Mouse (Mus musculus): ENCODE measurements around the gene Iqgap3. TPM values are rescaled to one million over a fixed set of nuclear protein-coding genes. Genes with fewer than 3 reads are reported as not detected.

Gene Iqgap3
- polyA plus RNA-seq, 1 experiment from 2014 or later, result 20.9 TPM

DNA sequence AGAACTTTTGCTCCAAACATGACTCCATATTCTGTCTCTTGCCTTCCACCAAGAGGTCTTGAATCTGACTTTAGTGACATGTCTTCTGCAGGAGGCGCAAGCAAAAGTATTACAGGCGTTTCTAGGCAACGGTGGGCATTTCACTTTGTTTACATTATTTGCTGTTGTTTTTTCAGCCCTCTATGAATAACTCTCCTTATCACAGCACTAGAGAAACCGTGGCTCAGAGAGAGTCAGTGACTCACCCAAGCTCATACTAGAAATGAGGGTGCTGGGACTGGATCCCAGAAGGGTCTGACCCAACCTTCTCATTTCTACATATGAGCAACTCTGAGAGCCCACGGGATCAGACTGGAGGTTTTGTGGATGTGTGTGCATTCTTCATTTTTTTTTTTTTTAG is 46.3 kb downstream of the Iqgap3 start:
- no peaks in the 10 kb centered on the region for H3K9me3 ChIP-seq (ENCODE audit: control insufficient read depth, low read length)
- no peak for ATAC-seq (ENCODE audit: low FRiP score, low TSS enrichment)
- H3K4me1 ChIP-seq (ENCODE audit: control insufficient read depth, insufficient read depth, low read length), result no peaks in the 10 kb centered on the region
- no peak overlapping the region for H3K4me3 ChIP-seq (ENCODE audit: low read length)
- H3K4me2 ChIP-seq (replicated peaks; ENCODE audit: low read depth, low read length), result no peak overlapping the region
- H3K27me3 ChIP-seq (ENCODE audit: control insufficient read depth, insufficient read depth, low read length), result no peaks in the 10 kb centered on the region
- H3K9ac ChIP-seq (ENCODE audit: low read depth, low read length), result no peak overlapping the region
- WGBS, result 76% methylated on average over 5 of the region's 5 CpGs
- H3K36me3 ChIP-seq (ENCODE audit: control insufficient read depth, insufficient read depth, low read length), result no peaks in the 10 kb centered on the region
- H3K27ac ChIP-seq (ENCODE audit: low read depth, low read length), result no peak overlapping the region

DNA sequence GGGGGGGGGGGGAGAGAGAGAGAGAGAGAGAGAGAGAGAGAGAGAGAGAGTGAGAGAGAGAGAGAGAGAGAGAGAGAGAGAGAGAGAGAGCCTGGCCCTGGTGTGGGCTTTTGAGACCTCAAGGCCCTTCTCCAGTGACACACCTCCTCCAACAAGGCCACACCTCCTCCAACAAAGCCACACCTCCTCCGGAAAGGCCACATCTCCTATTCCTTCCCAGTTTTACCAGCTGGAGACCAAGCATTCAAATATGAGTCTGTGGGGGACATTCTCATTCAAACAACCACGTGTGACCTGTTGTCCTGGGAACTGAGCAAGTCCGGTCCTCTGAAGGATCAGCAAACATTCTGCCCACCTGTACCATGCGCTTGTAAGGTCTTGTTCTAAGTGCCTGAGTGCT is 47.2 kb downstream of the Iqgap3 start:
- ATAC-seq (ENCODE audit: low FRiP score, low TSS enrichment), result no peak
- H3K9me3 ChIP-seq (ENCODE audit: control insufficient read depth, low read length), result no peaks in the 10 kb centered on the region
- no peak overlapping the region for H3K4me2 ChIP-seq (replicated peaks; ENCODE audit: low read depth, low read length)
- H3K4me1 ChIP-seq (ENCODE audit: control insufficient read depth, insufficient read depth, low read length), result no peaks in the 10 kb centered on the region; the same call in 1 of the 2 replicates
- WGBS, result 55% methylated on average over 4 of the region's 4 CpGs
- no peak overlapping the region for H3K9ac ChIP-seq (ENCODE audit: low read depth, low read length)
- H3K4me3 ChIP-seq (ENCODE audit: low read length), result no peak overlapping the region
- H3K36me3 ChIP-seq (ENCODE audit: control insufficient read depth, insufficient read depth, low read length), result no peaks in the 10 kb centered on the region
- no peaks in the 10 kb centered on the region for H3K27me3 ChIP-seq (ENCODE audit: control insufficient read depth, insufficient read depth, low read length)
- no peak overlapping the region for H3K27ac ChIP-seq (ENCODE audit: low read depth, low read length)

DNA sequence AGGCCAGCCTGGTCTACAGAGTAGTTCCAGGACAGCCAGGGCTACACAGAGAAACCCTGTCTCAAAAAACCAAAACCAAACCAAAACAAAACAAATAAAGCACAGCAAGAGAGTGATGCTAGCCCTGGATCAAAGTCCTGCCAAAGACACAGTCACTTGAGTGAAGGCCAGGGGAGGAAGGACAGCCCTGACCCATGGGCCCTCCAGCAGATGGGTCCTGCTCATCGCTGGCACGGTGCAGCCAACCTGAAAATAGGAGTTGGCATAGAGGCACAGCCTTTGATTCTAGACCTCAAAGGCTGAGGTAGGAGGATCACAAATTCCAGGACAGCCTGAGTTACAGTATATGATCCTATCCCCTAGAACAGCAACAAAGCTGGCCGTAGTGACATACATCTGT is 49.3 kb downstream of the Iqgap3 start:
- H3K27me3 ChIP-seq (ENCODE audit: control insufficient read depth, insufficient read depth, low read length), result no peaks in the 10 kb centered on the region
- 86% methylated on average over 3 of the region's 3 CpGs for WGBS
- no peaks in the 10 kb centered on the region; the same call in 1 of the 2 replicates for H3K4me1 ChIP-seq (ENCODE audit: control insufficient read depth, insufficient read depth, low read length)
- H3K4me2 ChIP-seq (replicated peaks; ENCODE audit: low read depth, low read length), result no peak overlapping the region
- no peak overlapping the region for H3K27ac ChIP-seq (ENCODE audit: low read depth, low read length)
- H3K9ac ChIP-seq (ENCODE audit: low read depth, low read length), result no peak overlapping the region
- H3K4me3 ChIP-seq (ENCODE audit: low read length), result no peak overlapping the region
- no peaks in the 10 kb centered on the region for H3K9me3 ChIP-seq (ENCODE audit: control insufficient read depth, low read length)
- no peak for ATAC-seq (ENCODE audit: low FRiP score, low TSS enrichment)
- H3K36me3 ChIP-seq (ENCODE audit: control insufficient read depth, insufficient read depth, low read length), result no peaks in the 10 kb centered on the region

DNA sequence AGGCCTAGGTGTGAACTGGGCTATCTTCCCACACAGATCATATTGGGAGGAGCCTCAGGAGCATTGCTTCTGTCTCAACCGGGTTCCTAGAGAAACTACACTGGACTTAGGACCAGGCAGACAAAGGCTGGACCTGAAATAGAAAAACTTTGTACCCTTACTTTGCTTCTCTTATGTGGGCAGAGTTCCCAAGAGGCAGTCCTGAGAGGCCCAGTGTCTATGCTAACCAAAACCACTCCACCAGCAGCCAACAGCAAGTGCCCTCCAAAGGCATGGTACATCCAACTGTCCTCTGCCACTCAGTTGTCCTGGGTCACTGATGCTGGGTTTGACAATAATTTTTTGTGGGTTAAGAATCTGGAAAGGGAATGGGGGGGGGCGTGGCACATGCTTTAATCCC is 50.7 kb downstream of the Iqgap3 start:
- no peak overlapping the region for H3K9ac ChIP-seq (ENCODE audit: low read depth, low read length)
- 70% methylated on average over 2 of the region's 2 CpGs for WGBS
- H3K36me3 ChIP-seq (ENCODE audit: control insufficient read depth, insufficient read depth, low read length), result no peaks in the 10 kb centered on the region
- ATAC-seq (ENCODE audit: low FRiP score, low TSS enrichment), result no peak
- H3K9me3 ChIP-seq (ENCODE audit: control insufficient read depth, low read length), result no peaks in the 10 kb centered on the region
- no peak overlapping the region for H3K4me2 ChIP-seq (replicated peaks; ENCODE audit: low read depth, low read length)
- no peak overlapping the region for H3K4me3 ChIP-seq (ENCODE audit: low read length)
- no peak overlapping the region for H3K27ac ChIP-seq (ENCODE audit: low read depth, low read length)
- no peaks in the 10 kb centered on the region for H3K27me3 ChIP-seq (ENCODE audit: control insufficient read depth, insufficient read depth, low read length)
- H3K4me1 ChIP-seq (ENCODE audit: control insufficient read depth, insufficient read depth, low read length), result peaks cover 4% of the 10 kb centered on the region; the same call in 1 of the 2 replicates

DNA sequence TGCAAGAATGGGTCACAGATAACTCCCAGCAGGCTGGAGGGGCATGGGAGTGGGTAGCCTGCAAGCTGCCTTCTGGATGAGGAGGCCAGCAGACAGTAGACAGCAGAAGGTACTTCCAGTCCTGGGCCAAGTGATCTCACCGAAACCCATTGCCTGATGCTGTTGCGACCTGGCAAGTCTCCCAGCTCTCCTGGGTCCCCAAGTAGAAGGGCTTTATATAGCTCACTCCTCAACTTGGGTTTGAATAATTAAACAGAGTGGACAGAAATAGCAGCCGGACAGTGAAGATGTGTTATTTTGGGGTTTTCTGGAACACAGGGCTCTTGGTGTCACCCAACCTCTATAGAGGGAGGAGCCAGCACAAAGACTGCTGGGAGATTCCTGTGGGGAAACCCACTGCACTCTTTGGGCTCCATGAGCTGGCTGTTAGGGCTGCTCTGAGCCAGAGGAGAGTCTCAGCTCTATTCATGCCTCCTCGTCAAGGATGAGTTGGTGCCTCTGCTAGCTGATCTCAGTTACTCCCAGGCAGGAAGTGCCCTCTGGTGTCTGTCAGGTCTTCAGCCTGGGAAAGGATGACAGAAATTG is 51.5 kb downstream of the Iqgap3 start:
- Histone ChIP-seq H3K4me3 (ENCODE audit: low read length) (no peak overlapping the region), H3K27ac (ENCODE audit: low read depth, low read length) (no peak overlapping the region), H3K36me3 (ENCODE audit: control insufficient read depth, insufficient read depth, low read length) (no peaks in the 10 kb centered on the region), H3K9ac (ENCODE audit: low read depth, low read length) (no peak overlapping the region), H3K9me3 (ENCODE audit: control insufficient read depth, low read length) (no peaks in the 10 kb centered on the region), H3K27me3 (ENCODE audit: control insufficient read depth, insufficient read depth, low read length) (no peaks in the 10 kb centered on the region), H3K4me2 (replicated peaks; ENCODE audit: low read depth, low read length) (no peak overlapping the region), H3K4me1 (ENCODE audit: control insufficient read depth, insufficient read depth, low read length) (peaks cover 4% of the 10 kb centered on the region; the same call in 1 of the 2 replicates)
- ATAC-seq (ENCODE audit: low FRiP score, low TSS enrichment), result no peak
- WGBS, result 64% methylated on average over 4 of the region's 4 CpGs

DNA sequence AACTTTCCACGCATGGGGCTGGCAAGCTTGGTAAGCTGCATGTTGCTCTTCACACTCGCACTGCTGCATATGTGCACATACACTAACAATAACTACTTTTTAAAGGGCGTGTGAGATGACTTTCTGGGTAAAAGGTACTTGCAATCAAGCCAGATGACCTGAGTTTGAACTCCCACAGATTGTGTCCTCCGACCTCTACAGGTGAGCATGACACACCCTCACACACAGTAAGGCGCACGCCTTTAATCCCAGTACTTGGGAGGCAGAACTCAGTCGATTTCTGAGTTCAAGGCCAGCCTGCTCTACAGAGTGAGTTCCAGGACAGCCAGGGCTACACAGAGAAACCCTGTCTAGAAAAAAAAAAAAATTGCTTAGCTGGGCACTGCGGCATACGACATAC is 54.6 kb downstream of the Iqgap3 start:
- H3K27ac ChIP-seq (ENCODE audit: low read depth, low read length), result no peak overlapping the region
- H3K9me3 ChIP-seq (ENCODE audit: control insufficient read depth, low read length), result no peaks in the 10 kb centered on the region
- no peak for ATAC-seq (ENCODE audit: low FRiP score, low TSS enrichment)
- no peak overlapping the region for H3K4me2 ChIP-seq (replicated peaks; ENCODE audit: low read depth, low read length)
- no peak overlapping the region for H3K9ac ChIP-seq (ENCODE audit: low read depth, low read length)
- WGBS, result 87% methylated on average over 9 of the region's 9 CpGs
- no peaks in the 10 kb centered on the region for H3K36me3 ChIP-seq (ENCODE audit: control insufficient read depth, insufficient read depth, low read length)
- no peaks in the 10 kb centered on the region for H3K27me3 ChIP-seq (ENCODE audit: control insufficient read depth, insufficient read depth, low read length)
- H3K4me1 ChIP-seq (ENCODE audit: control insufficient read depth, insufficient read depth, low read length), result peaks cover 22% of the 10 kb centered on the region
- no peak overlapping the region for H3K4me3 ChIP-seq (ENCODE audit: low read length)

DNA sequence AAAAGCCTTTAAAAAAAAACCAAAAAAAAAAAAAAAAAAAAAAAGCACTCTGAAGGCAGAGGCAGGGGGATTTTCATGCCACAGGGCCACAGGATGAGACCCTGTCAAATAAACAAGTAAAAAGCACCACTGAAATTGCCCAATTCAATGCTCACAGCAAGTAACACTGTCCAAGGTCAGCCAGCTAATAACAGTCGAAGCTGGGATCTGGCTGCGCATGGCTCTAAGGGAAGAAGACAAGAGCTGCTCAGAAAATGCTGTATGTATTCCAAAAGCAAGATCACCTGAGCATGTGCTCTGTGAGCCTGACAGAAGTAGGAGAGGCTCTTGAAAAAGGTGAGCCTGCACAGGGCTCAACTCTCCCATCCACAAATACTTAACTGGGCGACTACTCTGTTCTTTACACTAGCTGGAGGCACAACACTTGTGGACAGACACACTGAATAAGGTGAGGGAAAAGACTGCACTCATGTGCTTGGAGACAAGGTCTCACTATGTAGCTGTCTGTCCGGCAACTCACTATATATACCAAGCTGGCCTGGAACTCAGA is 55.2 kb downstream of the Iqgap3 start:
- no peaks in the 10 kb centered on the region for H3K27me3 ChIP-seq (ENCODE audit: control insufficient read depth, insufficient read depth, low read length)
- WGBS, result 83% methylated on average over 4 of the region's 4 CpGs
- peaks cover 26% of the 10 kb centered on the region for H3K4me1 ChIP-seq (ENCODE audit: control insufficient read depth, insufficient read depth, low read length)
- no peak overlapping the region; the same call in 1 of the 2 replicates for H3K4me2 ChIP-seq (replicated peaks; ENCODE audit: low read depth, low read length)
- H3K4me3 ChIP-seq (ENCODE audit: low read length), result no peak overlapping the region
- ATAC-seq (ENCODE audit: low FRiP score, low TSS enrichment), result no peak
- H3K27ac ChIP-seq (ENCODE audit: low read depth, low read length), result no peak overlapping the region
- no peaks in the 10 kb centered on the region for H3K9me3 ChIP-seq (ENCODE audit: control insufficient read depth, low read length)
- H3K9ac ChIP-seq (ENCODE audit: low read depth, low read length), result peak overlapping the region; percentile 2; the same call in 1 of the 2 replicates
- H3K36me3 ChIP-seq (ENCODE audit: control insufficient read depth, insufficient read depth, low read length), result no peaks in the 10 kb centered on the region

DNA sequence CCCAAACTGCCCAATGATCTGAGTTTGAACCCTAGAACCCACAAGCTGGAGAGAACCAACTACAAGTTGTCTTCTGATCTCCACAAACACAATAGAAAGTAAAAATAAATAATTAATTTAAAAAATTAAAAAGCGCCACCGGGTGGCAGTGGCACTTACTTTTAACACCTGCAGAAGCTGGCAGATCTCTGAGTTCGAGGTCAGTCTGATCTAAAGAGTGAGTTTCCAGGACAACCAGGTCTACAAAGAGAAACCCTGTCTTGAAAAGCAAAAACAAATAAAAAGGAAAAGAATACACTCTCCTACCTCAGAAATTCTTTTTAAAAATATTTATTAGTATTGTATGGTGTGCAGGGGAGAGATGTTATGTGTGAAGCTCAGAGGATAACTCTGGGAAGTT is 56.0 kb downstream of the Iqgap3 start:
- Histone ChIP-seq H3K9ac (ENCODE audit: low read depth, low read length) (peak overlapping the region; percentile 64; the same call in 1 of the 2 replicates), H3K36me3 (ENCODE audit: control insufficient read depth, insufficient read depth, low read length) (no peaks in the 10 kb centered on the region), H3K4me3 (ENCODE audit: low read length) (peak overlapping the region; percentile 63), H3K4me2 (replicated peaks; ENCODE audit: low read depth, low read length) (peak overlapping the region; percentile 96), H3K9me3 (ENCODE audit: control insufficient read depth, low read length) (no peaks in the 10 kb centered on the region), H3K4me1 (ENCODE audit: control insufficient read depth, insufficient read depth, low read length) (peaks cover 26% of the 10 kb centered on the region), H3K27ac (ENCODE audit: low read depth, low read length) (peak overlapping the region; percentile 90; the same call in 1 of the 2 replicates), H3K27me3 (ENCODE audit: control insufficient read depth, insufficient read depth, low read length) (no peaks in the 10 kb centered on the region)
- WGBS, result 10% methylated on average over 3 of the region's 3 CpGs
- ATAC-seq (ENCODE audit: low FRiP score, low TSS enrichment), result no peak

DNA sequence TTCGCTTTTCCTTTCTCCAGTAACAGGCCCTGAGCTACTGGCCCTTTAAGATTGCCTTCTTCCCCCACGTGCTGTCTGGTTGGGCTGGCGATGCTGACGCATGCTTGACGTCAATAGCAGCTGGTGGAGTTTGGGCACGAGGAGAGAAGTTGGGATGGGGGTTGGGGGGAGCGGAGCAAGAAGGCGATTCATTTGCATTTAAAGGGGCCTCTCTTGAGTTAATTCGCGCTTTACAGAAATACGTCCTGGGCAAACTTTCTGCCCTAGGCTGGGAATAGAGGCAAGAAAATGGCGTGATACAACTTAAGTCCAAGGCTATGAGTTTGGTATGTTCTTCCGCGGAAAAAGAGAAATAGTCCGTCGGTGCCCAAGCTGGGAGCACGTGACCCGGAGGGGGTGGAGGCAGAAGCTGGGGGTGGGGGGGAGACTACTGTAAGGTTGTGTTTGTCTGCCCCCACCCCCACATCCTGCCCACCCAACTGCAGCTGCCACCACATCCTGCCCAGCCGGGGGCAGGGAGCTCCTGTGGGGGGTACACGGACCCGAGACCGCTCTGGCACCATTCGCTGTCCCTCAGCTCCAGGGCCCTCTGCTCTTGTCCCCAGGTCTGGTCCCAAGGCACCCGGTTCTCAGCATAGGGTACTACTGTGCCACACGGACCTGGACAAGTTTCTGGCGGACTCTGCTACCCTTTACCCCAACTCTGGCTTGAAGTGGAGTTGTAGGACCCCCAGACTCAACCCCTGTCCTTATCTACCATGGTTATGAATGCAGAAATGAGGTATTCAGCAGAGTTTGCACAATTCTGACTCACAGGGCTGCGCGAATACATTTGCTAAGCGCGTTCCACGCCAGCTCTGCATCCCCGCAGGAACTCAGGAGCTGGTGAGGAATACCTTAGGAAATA is 56.8 kb downstream of the Iqgap3 start:
- Histone ChIP-seq H3K4me1 (ENCODE audit: control insufficient read depth, insufficient read depth, low read length) (peaks cover 29% of the 10 kb centered on the region), H3K27me3 (ENCODE audit: control insufficient read depth, insufficient read depth, low read length) (no peaks in the 10 kb centered on the region), H3K4me2 (replicated peaks; ENCODE audit: low read depth, low read length) (peak overlapping the region; percentile 96), H3K9me3 (ENCODE audit: control insufficient read depth, low read length) (no peaks in the 10 kb centered on the region), H3K27ac (ENCODE audit: low read depth, low read length) (peak overlapping the region; percentile 90), H3K4me3 (ENCODE audit: low read length) (peak overlapping the region; percentile 63), H3K36me3 (ENCODE audit: control insufficient read depth, insufficient read depth, low read length) (no peaks in the 10 kb centered on the region), H3K9ac (ENCODE audit: low read depth, low read length) (peak overlapping the region; percentile 64)
- ATAC-seq (ENCODE audit: low FRiP score, low TSS enrichment), result peak; percentile 67
- WGBS, result under 1% methylated on average over 32 of the region's 32 CpGs

Measured in kidney, embryonic 14.5 days (tissue).